Mouse (Mus musculus) kidney, adult 2 months (tissue): ENCODE measurements around the gene Ddx19b.

Experiments
- CTCF ChIP-seq: fragments of 200-500 bp; conservative IDR thresholded peaks from 2 replicates; pipeline ENCODE4 v1.5.1; 2011; ENCODE audit warnings: low read depth, mild to moderate bottlenecking, control low read depth, low read length, moderate library complexity, mixed read lengths; ENCODE audit not compliant: insufficient read depth, insufficient read length
- POLR2A ChIP-seq: fragments of 200-500 bp; IDR thresholded peaks from one replicate; pipeline ENCODE4 v1.6.1; 2011; ENCODE audit warnings: low read depth, low read length, control low read depth

GRCm38 (mm10) chr8:110956619-110957450 lies 74.7 kb downstream of the Ddx19b start:
- TF ChIP-seq CTCF (no peak), POLR2A (no peak)
